Mouse (Mus musculus) colon, adult 2 months (tissue): Measurements from ENCODE around the gene Nkd2. TPM values are rescaled to one million over a fixed set of nuclear protein-coding genes. Genes with fewer than 3 reads are reported as not detected.

Source experiments
- polyA plus RNA-seq: library from polyadenylated mRNA; depleted of rRNA; stranded (reverse); fragments of >200 nt; gene quantifications from 2 replicates; pipeline ENCODE4 v1.2.3, GENCODE M21; 2012; rRNA removed

The Nkd2 gene
- 14.3 and 17.2 TPM in 2 replicates for polyA plus RNA-seq

GRCm38 (mm10) chr13:73847465-73847836 lies at the start of gene Nkd2:
Gene Nkd2, minus strand, starts transcription at chr13:73847631.

Other genes with a start within 250 kb of the Nkd2 start
- 146 and 173 TPM in 2 replicates for gene Clptm1l, start 243.6 kb downstream of the Nkd2 start, polyA plus RNA-seq
- gene Tert, start 220.7 kb downstream of the Nkd2 start, polyA plus RNA-seq = 2.7 and 2.9 TPM in 2 replicates
- not detected in 2 replicates for gene Slc6a18, start 169.6 kb downstream of the Nkd2 start, polyA plus RNA-seq
- 1.5 and 1.9 TPM in 2 replicates for gene Slc6a19, start 142.8 kb downstream of the Nkd2 start, polyA plus RNA-seq
- 95.5 and 121 TPM in 2 replicates for gene Slc12a7, start 114.5 kb downstream of the Nkd2 start, polyA plus RNA-seq
- 0.49 and 1.2 TPM in 2 replicates for gene Trip13, start 90.2 kb upstream of the Nkd2 start, polyA plus RNA-seq
- gene Brd9, start 90.2 kb upstream of the Nkd2 start, polyA plus RNA-seq = 19.6 and 20.2 TPM in 2 replicates
- gene Zdhhc11, start 116.2 kb upstream of the Nkd2 start, polyA plus RNA-seq = not detected in 2 replicates
- gene Tppp, start 161.8 kb upstream of the Nkd2 start, polyA plus RNA-seq = 36.5 and 39.8 TPM in 2 replicates
- gene Cep72, start 214.7 kb upstream of the Nkd2 start, polyA plus RNA-seq = 2.0 and 2.5 TPM in 2 replicates